Comparison of ENCODE assay signal across 9 mouse cellular contexts in genomic region chr2:77703080-77703479, GRCm38 (mm10).
DNase-seq lines count a peak whose midpoint lies in the region; ATAC-seq lines count a peak whose summit lies in the region.
"Had no signal": no experiment of that assay in that cellular context is flagged by ENCODE, and none has a peak within 500 bp of the region (broad histone marks: within the 10 kb centered on the region; RNA-seq: fewer than 3 reads in every experiment).

No protein-coding gene starts in this region.

- WGBS in lung, embryonic 16.5 days, result 21% methylated on average over 19 of the region's 19 CpGs
- WGBS in intestine, embryonic 15.5 days, result 36% methylated on average over 19 of the region's 19 CpGs
- 55% methylated on average over 19 of the region's 19 CpGs for WGBS in midbrain, embryonic 11.5 days

- no peak for ATAC-seq in lung, embryonic 16.5 days (ENCODE audit: low read depth)
- no peak for ATAC-seq in intestine, embryonic 15.5 days
- no peak for ATAC-seq in midbrain, embryonic 11.5 days (ENCODE audit: low FRiP score)

- no peaks in the 10 kb centered on the region for H3K27me3 ChIP-seq in lung, embryonic 16.5 days (ENCODE audit: control insufficient read depth, insufficient read depth, low read depth, low read length)
- no peaks in the 10 kb centered on the region for H3K27me3 ChIP-seq in intestine, embryonic 15.5 days (replicated peaks)
- H3K27me3 ChIP-seq in midbrain, embryonic 11.5 days (ENCODE audit: control insufficient read depth, insufficient read depth, low read length), result no peaks in the 10 kb centered on the region
- H3K27me3 ChIP-seq: megakaryocyte, embryonic 14.5 days had no signal

- DNase-seq in cerebellum, adult 11 months, result peak; percentile 22
- DNase-seq in cerebellum, postnatal 4 days (ENCODE audit: low spot score in 2 of 2), result no peak
- DNase-seq in lung, adult 18-20 months, result no peak
- peak; percentile 84 for DNase-seq in midbrain, embryonic 11.5 days (ENCODE audit: low spot score, missing footprints)
- peak; percentile 80 for DNase-seq in telencephalon, adult 2 months (ENCODE audit: low read depth, low spot score)
- DNase-seq in kidney, adult 8-10 months, result no peak

- H3K9ac ChIP-seq in lung, embryonic 16.5 days (ENCODE audit: low read length), result no peak overlapping the region
- no peak overlapping the region for H3K9ac ChIP-seq in intestine, embryonic 15.5 days
- 0 out of 2 replicates have a peak overlapping the region, but pooled peaks have one; percentile 22 for H3K9ac ChIP-seq in midbrain, embryonic 11.5 days (ENCODE audit: low read length)

- H3K4me3 ChIP-seq in lung, embryonic 16.5 days (ENCODE audit: low read length), result peak overlapping the region; percentile 37
- H3K4me3 ChIP-seq in intestine, embryonic 15.5 days (replicated peaks), result peak overlapping the region; percentile 26
- H3K4me3 ChIP-seq in midbrain, embryonic 11.5 days (ENCODE audit: low read depth, low read length), result no peak overlapping the region
- H3K4me3 ChIP-seq: megakaryocyte, embryonic 14.5 days had no signal

- no peaks in the 10 kb centered on the region for H3K36me3 ChIP-seq in lung, embryonic 16.5 days (ENCODE audit: control insufficient read depth, insufficient read depth, low read length)
- H3K36me3 ChIP-seq in intestine, embryonic 15.5 days, result no peaks in the 10 kb centered on the region
- no peaks in the 10 kb centered on the region for H3K36me3 ChIP-seq in midbrain, embryonic 11.5 days (ENCODE audit: control insufficient read depth, insufficient read depth, low read length)

- no peaks in the 10 kb centered on the region for H3K9me3 ChIP-seq in lung, embryonic 16.5 days (ENCODE audit: control insufficient read depth, low read length)
- no peaks in the 10 kb centered on the region for H3K9me3 ChIP-seq in intestine, embryonic 15.5 days
- no peaks in the 10 kb centered on the region for H3K9me3 ChIP-seq in midbrain, embryonic 11.5 days (ENCODE audit: control insufficient read depth, low read length)
- H3K9me3 ChIP-seq: megakaryocyte, embryonic 14.5 days had no signal

- H3K27ac ChIP-seq in lung, embryonic 16.5 days (ENCODE audit: low read length), result no peak overlapping the region
- H3K27ac ChIP-seq in intestine, embryonic 15.5 days, result no peak overlapping the region
- no peak overlapping the region for H3K27ac ChIP-seq in midbrain, embryonic 11.5 days (ENCODE audit: low read depth, low read length)

- peak overlapping the region; percentile 48 for H3K4me2 ChIP-seq in lung, embryonic 16.5 days (ENCODE audit: low read depth, low read length)
- peak overlapping the region; percentile 58 for H3K4me2 ChIP-seq in intestine, embryonic 15.5 days (replicated peaks)
- H3K4me2 ChIP-seq in midbrain, embryonic 11.5 days, result peak overlapping the region; percentile 32

- H3K4me1 ChIP-seq in lung, embryonic 16.5 days (replicated peaks; ENCODE audit: control insufficient read depth, insufficient read depth, low read length), result no peaks in the 10 kb centered on the region; the same call in 1 of the 2 replicates
- H3K4me1 ChIP-seq in intestine, embryonic 15.5 days (replicated peaks), result no peaks in the 10 kb centered on the region
- peaks cover 7% of the 10 kb centered on the region for H3K4me1 ChIP-seq in midbrain, embryonic 11.5 days (ENCODE audit: control insufficient read depth, insufficient read depth, low read length)
- H3K4me1 ChIP-seq: megakaryocyte, embryonic 14.5 days had no signal

Comparison
In these comparisons a context has a peak if more than half of its experiments do, and no peak if none do; other contexts are left out.
1. DNase-seq: peak in cerebellum, adult 11 months (single experiment), midbrain, embryonic 11.5 days (single experiment) and telencephalon, adult 2 months (single experiment); none in cerebellum, postnatal 4 days (0 of 2), lung, adult 18-20 months (0 of 2) and kidney, adult 8-10 months (0 of 2).
2. Peak in every context shown above with its lines, with median percentiles within 50 percentile points of each other: H3K4me2 ChIP-seq.